Mouse (Mus musculus) skeletal muscle tissue, postnatal 0 days (tissue): ENCODE measurements around the gene Olfr1290. TPM values are rescaled to one million over a fixed set of nuclear protein-coding genes. Genes with fewer than 3 reads are reported as not detected.

Source experiments
- polyA plus RNA-seq: library from polyadenylated mRNA; unstranded; fragments of >200 nt; fragmentation: Nextera tagmentation; extraction: Ambion mirVana; gene quantifications from 2 replicates; pipeline ENCODE4 v1.2.1, GENCODE M21; 2015

The Olfr1290 gene
- not detected in 2 replicates for polyA plus RNA-seq

DNA sequence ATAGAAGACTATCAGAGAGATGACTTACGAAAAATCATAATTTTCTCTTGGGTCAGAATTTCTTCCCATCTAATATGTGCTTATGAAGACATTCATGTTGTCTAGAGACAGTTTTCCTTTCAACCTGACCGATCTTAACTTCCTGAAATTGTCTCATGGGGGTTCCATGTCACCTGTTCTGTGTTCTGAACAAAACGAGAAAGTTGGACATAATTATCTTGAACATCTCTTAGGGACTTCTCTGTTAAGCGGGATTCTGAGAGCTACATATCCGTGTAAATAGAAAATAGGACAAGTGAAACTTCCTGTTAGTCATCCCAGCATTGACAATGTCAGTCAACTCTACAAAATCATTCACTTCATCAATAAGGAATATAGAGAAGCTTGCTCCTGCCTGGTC lies at the start of gene Olfr1290:
TSS of gene Olfr1290 (minus strand) at position 101 of the 400 bp plus-strand sequence.

DNA sequence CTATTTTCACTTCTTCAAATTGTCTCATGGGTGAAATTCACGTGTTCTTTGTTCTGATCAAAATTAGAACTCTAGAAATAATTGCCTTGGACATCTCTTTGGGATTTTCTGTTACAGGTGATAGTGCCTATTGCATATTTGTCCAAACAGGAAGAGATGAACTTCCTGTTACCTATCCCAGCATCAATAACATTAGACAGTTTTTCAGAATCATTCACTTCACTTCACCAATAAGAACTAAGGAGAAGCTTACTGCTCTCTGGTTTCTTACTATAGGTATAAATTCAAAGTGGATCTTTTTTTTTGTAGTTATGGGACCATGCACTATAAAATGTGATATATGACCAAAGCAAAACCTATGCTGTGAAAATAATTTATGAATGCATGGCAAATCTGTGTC lies 46.6 kb upstream of the Olfr1290 start, which contains the start of gene Olfr1294:
TSS of gene Olfr1294 (minus strand) at position 101 of the 400 bp plus-strand sequence.

DNA sequence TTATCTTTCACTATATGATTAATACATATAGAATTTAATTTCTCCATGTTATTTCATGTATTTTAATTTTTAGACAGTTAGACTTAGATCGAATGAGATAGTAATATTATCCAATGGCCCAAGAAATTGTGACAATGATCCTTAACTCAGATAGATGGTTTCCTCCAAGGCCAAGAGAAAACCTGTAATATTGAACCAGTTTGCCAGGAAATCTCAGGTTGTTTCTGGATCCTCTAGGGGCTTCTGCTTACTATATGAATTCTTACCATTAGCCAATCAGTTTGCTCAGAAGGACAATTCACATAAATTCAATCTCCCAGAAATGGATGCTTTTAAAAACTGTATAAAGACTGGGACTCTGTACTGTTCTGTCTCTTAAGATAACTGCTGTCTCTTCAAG lies 31.3 kb upstream of the Olfr1290 start, which contains the start of gene Olfr1293-ps:
TSS of gene Olfr1293-ps (plus strand) at position 301 of the 400 bp plus-strand sequence.

DNA sequence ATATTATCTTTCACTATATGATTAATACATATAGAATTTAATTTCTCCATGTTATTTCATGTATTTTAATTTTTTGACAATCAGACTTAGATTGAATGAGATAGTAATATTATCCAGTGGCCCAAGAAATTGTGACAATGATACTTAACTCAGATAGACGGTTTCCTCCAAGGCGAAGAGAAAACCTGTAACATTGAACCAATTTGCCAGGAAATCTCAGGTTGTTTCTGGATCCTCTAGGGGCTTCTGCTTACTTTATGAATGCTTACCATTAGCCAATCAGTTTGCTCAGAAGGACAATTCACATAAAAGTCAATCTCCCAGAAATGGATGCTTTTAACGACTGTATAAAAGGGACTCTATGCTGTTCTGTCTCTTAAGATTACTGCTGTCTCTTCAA lies 3.3 kb upstream of the Olfr1290 start, which contains the start of gene Olfr1291-ps1:
TSS of gene Olfr1291-ps1 (plus strand) at position 301 of the 400 bp plus-strand sequence.

DNA sequence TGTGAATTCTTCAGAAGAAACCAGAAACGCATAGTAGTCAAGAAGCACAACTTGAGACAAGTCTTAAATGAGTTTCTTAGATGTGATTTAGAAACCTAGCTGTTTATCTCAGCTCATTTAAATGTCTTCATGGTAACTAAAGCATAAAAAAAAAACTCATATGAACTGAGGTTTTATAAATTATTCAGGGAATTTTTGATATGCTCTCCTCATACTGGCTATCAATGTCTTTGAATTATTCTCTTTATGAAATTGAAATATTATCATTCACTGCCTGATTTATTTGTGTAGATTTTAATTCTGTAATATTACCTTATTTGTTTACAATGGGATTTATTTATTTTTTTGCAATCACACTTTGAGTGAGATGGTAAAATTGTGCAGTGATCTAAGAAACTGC lies 13.1 kb downstream of the Olfr1290 start, which contains the start of gene Olfr1289:
TSS of gene Olfr1289 (plus strand) at position 301 of the 400 bp plus-strand sequence.

DNA sequence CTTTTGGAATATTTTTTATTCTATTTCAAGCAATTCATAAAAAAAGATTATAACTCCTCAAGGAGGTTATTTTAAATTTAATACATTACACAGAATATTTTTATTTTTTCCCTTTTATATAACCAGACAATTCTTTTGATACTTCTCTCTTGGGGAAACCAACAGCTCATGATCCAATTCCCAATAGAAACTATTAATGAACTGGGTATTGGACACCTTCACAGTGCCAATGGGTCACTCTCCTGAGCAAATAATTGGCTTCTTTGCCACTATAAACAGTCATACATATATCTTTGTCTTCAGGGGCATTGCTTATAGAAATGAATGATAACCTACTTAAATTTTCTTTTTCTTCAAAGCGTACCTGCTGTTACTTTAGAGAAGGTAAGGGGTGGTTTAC lies 19.8 kb downstream of the Olfr1290 start, which contains the start of gene Olfr1288:
TSS of gene Olfr1288 (plus strand) at position 301 of the 400 bp plus-strand sequence.

DNA sequence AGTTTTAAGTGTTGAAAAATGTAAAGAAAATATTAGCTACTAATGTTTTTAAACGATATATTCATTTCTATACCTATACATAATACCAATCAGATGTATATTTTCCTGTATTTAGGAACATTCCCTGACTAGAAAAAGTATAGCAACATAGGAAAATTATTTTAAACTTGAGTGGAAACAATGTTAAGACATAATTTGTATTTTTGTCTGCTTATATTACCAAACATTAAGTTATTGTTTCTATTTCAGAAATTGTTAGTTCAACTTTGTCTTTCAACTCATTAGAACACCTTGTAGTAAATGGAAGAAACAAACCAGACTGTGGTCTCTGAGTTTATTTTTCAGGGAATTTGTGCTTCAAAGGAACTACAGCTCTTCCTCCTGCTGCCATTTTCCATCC lies 44.8 kb downstream of the Olfr1290 start, which contains the start of gene Olfr1287:
TSS of gene Olfr1287 (plus strand) at position 301 of the 400 bp plus-strand sequence.

Other genes with a start within 250 kb of the Olfr1290 start
- not detected in 2 replicates for gene Olfr1276, start 239.3 kb downstream of the Olfr1290 start, polyA plus RNA-seq
- not detected in 2 replicates for gene Olfr1277, start 219.7 kb downstream of the Olfr1290 start, polyA plus RNA-seq
- not detected in 2 replicates for gene Olfr1278, start 203.7 kb downstream of the Olfr1290 start, polyA plus RNA-seq
- not detected in 2 replicates for gene Olfr1279, start 193.2 kb downstream of the Olfr1290 start, polyA plus RNA-seq
- not detected in 2 replicates for gene Olfr1280, start 179.8 kb downstream of the Olfr1290 start, polyA plus RNA-seq
- gene Olfr1281, start 167.3 kb downstream of the Olfr1290 start, polyA plus RNA-seq = not detected in 2 replicates
- gene Olfr1282, start 157.8 kb downstream of the Olfr1290 start, polyA plus RNA-seq = not detected in 2 replicates
- not detected in 2 replicates for gene Olfr1283, start 127.0 kb downstream of the Olfr1290 start, polyA plus RNA-seq
- not detected in 2 replicates for gene Olfr1284, start 118.3 kb downstream of the Olfr1290 start, polyA plus RNA-seq
- gene Olfr1286, start 70.7 kb downstream of the Olfr1290 start, polyA plus RNA-seq = not detected in 2 replicates
- gene Olfr1287, start 44.7 kb downstream of the Olfr1290 start, polyA plus RNA-seq = not detected in 2 replicates
- not detected in 2 replicates for gene Olfr1288, start 19.7 kb downstream of the Olfr1290 start, polyA plus RNA-seq
- gene Olfr1289, start 13.0 kb downstream of the Olfr1290 start, polyA plus RNA-seq = not detected in 2 replicates
- not detected in 2 replicates for gene Olfr1291-ps1, start 3.4 kb upstream of the Olfr1290 start, polyA plus RNA-seq
- gene Olfr1293-ps, start 31.4 kb upstream of the Olfr1290 start, polyA plus RNA-seq = not detected in 2 replicates
- not detected in 2 replicates for gene Olfr1294, start 46.5 kb upstream of the Olfr1290 start, polyA plus RNA-seq
- not detected in 2 replicates for gene Olfr1295, start 75.9 kb upstream of the Olfr1290 start, polyA plus RNA-seq
- not detected in 2 replicates for gene Olfr1297, start 132.7 kb upstream of the Olfr1290 start, polyA plus RNA-seq
- not detected in 2 replicates for gene Olfr1298, start 155.4 kb upstream of the Olfr1290 start, polyA plus RNA-seq
- gene Olfr1299, start 167.6 kb upstream of the Olfr1290 start, polyA plus RNA-seq = not detected in 2 replicates